Mouse (Mus musculus) embryo, embryonic 9.5 days (tissue): ENCODE results near the gene Cacnb2.

Source experiments
- DNase-seq: peaks from one replicate; pipeline ENCODE4 v3.0.0-alpha.2; 2017; ENCODE audit errors: extremely low spot score

Gene Cacnb2

GRCm38 (mm10) chr2:14984029-14984428 lies 381.1 kb downstream of the Cacnb2 start:
- no peak for DNase-seq

GRCm38 (mm10) chr2:14988451-14988850 lies 385.6 kb downstream of the Cacnb2 start:
- DNase-seq, result no peak

- no peak for DNase-seq
Observed at GRCm38 (mm10) chr2:14989350-14989749, 386.5 kb downstream of the Cacnb2 start.

GRCm38 (mm10) chr2:14992531-14992930 lies 389.6 kb downstream of the Cacnb2 start:
- DNase-seq, result no peak

- no peak for DNase-seq
Observed at GRCm38 (mm10) chr2:14996036-14996435, 393.1 kb downstream of the Cacnb2 start.

- DNase-seq, result no peak
Observed at GRCm38 (mm10) chr2:14997836-14998235, 394.9 kb downstream of the Cacnb2 start.

DNA sequence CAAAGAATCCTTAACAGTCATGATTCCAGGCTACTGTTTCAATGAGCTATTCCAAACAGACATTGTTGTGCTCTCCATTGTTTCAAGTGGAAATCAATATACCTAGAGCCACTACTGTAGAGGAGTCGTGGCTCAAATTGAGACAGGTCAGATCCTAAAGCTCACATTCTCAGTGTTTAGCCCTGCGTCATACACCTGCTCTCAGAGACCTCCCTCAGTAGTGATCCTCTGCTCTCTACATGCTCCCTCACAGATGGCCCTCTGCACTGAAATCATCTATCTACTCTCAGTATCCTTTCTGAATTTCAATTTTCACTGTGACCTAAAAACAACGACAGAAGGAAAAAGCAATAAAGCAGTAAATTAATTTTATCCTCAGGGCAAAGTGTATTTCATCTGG lies 404.6 kb downstream of the Cacnb2 start:
- DNase-seq, result no peak

- DNase-seq, result no peak
Observed at GRCm38 (mm10) chr2:15008072-15008471, 405.2 kb downstream of the Cacnb2 start.

GRCm38 (mm10) chr2:15026817-15027216 lies 423.9 kb downstream of the Cacnb2 start:
- no peak for DNase-seq

- no peak for DNase-seq
Observed at GRCm38 (mm10) chr2:15027816-15028215, 424.9 kb downstream of the Cacnb2 start.
